Mouse (Mus musculus) adrenal gland (tissue): ENCODE measurements around the gene Tagln2.

Experiments
- intact Hi-C: fragments of 180-260 bp; cut with DNase I; formaldehyde crosslinking; loops from one replicate; pipeline ENCODE4 v1.15.1; 2025
- long read RNA-seq, 2 experiments: library from polyadenylated mRNA; unstranded; transcript quantifications; one replicate each; pipeline ENCODE4 v2.0.0; 2020; ENCODE audit warnings: borderline replicate concordance in 1 of 2; ENCODE audit not compliant: insufficient replicate concordance in 1 of 2

The Tagln2 gene
- long read RNA-seq, experiment 1, transcript Tagln2-202 (5 exons, 1,586 nt): major isoform, 42 of 51 reads
- long read RNA-seq, experiment 1, partial matches to known transcripts: 7 of 51 reads
- long read RNA-seq, experiment 1, other reads (novel, unspliced or antisense): 1 of 51 reads
- long read RNA-seq, experiment 2, transcript Tagln2-202 (5 exons, 1,586 nt): major isoform, 60 of 65 reads
- long read RNA-seq, experiment 2, partial matches to known transcripts: 5 of 65 reads
- long read RNA-seq, experiment 2, other reads (novel, unspliced or antisense): 0 of 65 reads

DNA sequence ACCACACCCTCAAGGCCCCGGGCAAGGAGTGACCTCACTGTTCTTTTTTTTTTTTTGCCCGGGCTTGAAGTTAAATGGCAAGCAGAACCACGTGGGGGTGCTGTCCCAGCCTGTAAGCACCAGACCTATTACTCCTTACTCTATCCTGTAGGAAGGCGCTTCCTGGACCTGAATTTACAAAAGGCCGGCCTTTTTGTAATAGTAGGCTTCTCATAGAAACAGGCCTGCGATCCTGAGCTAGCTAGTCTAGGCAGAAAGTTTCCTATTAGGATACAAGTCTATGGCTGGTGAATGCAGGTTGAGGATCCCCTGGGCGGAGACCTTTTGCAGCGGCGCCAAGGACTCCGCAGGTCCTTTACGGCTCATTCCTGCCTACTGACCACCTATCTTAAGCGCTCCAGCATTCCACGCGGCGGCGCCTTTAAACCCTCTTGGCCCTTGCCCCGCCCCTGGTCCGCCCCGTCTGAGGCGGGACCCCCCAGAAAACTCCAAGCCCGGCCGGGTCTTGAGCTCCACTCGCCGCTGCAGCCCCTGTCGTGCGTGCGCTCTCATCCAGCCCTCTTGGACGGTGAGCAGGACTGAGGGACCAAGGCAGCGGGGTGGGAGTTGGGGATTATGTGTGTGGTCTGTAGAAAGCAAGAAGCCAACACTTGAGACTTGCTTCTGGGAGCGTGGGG, at the start of gene Tagln2:
TSS of gene Tagln2 (plus strand) at position 283 of the 677 bp plus-strand sequence.
- intact Hi-C loops: no loop called here

DNA sequence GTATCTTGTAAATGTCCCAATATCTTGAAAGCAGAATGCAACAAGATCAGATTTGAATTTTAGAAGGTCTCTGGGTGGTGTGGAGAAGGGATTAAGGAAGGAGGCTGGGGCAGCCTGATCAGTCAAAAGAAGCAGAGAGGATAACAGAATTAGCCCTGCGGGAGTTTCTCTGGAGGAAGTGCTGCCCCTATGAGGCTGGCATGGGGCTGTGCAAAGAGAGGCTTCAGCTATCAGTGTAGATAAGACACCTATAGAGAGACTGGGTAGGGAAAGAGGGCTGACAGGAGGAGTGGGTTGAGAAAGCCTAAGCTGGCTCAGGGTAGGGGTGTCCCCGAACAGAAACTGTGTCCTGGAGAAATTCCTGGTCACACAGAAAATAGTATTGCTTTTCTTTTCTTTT, 49.6 kb upstream of the Tagln2 start:
- intact Hi-C loops: no loop called here

DNA sequence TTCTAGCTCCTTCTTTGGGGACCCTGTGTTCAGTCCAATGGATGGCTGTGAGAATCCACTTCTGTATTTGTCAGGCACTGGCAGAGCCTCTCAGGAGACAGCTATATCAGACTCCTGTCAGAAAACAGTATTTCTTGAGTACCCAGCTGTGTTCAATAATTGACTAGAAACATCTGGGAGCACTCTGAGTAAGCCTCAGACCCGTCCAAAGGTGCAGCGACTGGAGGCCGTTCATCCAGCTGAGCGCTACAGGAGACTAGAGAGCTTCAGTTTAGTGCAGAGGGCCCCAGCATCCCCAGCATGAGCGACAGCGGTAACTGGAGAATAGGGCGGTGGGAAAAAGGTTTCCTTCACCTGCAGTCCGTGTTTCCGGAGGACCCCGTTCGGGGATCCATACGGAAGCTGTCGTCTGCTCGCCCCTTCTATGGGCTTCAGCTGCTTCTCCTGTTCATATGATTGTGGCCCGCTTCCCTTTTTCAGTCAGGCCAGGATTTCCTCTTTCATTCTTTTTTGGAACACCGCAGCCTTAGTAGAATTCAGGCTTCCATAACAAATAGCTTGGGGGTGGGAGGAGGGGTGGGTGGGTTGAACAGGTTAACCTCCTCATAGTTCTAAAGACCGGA, 48.9 kb upstream of the Tagln2 start:
- intact Hi-C loops: no loop called here

DNA sequence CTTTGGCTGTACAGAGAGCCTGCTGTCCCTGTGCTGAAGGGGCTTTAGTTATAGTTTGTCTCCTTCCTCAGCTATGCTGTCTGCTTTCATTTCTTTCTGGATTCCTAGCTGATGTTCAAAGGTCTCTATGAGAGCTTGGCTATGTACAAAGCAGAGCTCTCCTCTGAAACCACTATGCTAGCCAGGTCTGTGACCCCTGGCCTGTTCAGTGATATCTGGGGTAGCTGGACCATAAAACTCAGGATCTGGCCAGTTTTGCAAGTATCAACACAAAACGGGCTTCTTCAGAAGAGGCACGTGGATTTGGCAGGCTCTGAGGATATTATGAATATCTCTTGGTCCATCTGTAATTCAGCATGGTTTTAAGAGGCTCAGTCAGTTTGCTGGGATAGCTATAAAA, 46.9 kb upstream of the Tagln2 start:
- intact Hi-C loops: no loop called here

DNA sequence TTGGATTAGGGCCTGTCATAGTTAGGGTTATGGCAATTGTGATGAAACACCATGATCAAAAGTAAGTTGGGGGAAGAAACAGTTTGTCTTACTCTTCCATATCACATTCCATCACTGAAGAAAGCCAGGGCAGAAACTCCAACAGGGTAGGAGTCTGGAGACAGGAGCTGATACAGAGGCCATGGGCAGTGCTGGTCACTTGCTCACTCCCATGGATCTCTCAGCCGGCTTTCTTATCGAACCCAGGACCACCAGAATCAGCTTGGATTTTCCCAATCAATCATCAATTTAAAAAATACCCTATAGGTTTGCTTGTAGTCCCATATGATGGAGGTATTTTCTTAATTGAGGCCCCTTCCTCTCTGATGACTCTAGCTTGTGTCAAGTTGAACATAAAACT, 46.0 kb upstream of the Tagln2 start:
- intact Hi-C loops: no loop called here

DNA sequence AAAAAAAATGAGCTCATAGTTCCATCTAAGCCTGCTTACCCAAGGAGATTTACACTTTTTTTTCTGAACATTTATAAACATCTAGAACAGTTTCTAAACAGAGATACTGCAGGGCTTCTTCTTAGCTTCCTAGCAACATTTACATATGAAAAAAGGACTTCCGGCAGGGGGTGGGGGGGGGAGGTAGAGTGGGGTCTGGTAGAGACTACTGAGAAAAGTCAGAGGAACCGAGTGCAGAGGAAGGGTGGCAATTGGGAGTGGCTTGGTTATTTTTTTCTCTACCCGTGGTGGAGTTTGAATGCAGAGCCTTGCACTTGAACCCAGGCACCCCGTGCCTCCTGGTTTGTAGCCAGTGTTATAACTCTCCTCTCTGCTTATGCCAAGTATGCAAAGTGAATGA, 44.4 kb upstream of the Tagln2 start:
- intact Hi-C loops: no loop called here

DNA sequence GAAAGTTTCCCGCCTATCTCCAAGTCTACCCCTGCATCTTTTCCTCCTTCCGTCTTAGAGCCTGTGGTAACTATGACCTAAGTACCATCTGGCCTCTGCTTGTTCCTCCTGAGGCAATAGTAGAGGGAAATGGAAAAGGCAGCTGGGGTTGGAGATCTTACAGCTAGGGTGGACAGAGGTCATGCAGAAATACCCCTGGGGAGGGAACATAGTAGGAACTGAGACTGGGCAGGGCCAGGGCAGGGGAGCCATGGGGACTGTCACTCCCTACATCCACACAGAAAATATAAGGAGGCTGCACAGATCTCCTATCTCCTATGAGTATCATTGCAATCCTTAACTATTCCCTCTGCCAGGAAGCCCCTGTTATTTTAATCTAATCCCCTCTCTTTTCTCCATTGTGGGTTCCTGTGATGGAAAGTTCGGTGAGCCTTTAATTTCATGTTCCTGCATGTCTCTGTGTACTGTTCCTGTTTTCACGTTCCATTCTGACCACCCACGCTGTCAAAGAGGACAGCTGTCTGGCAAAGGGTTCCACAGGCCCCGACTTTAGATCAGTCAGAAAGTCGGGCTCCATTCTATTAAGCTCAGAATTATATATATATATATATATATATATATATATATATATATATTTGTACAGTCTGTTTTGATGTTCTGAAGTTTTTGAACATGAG, 43.7 kb upstream of the Tagln2 start:
- intact Hi-C loops: no loop called here

DNA sequence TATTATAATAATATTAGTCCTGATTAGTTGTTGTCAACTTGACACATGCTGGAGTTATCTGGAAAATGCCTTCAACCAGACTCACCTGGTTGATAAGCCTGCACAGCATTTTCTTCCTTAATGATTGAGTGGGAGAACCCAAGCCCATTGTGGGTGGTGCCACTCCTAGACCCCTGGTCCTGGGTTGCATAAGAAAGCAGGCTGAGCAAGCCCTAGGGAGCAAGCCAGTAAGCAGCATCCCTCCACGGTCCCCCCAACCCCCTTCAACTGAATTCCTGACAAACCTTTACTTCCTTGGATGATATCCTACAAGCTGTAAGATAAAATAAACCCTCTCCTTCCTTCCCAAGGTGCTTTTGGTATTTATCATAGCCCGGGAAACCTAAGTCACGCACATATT, 42.7 kb upstream of the Tagln2 start:
- intact Hi-C loops: no loop called here

DNA sequence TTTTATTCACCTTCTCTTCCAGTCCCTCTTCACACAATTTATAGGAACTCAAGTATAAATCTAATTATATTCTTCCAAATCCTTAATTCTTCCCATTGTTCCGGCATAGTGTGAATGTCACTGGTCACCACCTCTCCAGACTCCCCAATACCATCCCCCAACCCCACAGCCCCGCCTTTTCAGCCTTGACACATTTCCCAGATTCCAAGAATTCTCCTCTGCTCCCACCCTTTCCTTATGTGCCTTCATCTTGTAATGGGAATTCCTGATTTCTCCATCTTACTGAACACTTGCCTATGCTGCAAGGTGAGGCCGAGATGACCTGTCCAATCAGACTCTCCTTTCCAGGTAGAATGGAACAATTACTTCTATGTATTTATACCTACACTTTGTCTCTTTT, 41.8 kb upstream of the Tagln2 start:
- intact Hi-C loops: no loop called here

DNA sequence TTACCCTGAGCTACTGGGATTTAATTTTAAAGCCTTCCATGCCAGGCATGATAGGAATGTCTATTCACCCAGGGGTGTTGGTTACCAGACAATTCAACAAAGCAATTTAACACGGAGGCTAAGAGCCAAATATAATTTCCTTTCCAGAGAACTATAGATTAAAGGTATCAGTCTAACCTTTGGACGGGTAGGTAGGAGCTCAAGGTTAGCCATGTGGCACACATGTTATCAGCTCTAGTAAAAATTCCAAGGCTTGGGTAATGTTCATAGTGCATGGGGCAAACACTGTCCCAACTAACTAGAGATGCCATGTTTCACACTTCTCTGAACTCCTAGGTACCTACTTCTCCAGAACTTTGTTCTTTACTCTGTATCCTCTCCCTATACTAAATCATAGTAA, 38.2 kb upstream of the Tagln2 start:
- intact Hi-C loops: no loop called here

DNA sequence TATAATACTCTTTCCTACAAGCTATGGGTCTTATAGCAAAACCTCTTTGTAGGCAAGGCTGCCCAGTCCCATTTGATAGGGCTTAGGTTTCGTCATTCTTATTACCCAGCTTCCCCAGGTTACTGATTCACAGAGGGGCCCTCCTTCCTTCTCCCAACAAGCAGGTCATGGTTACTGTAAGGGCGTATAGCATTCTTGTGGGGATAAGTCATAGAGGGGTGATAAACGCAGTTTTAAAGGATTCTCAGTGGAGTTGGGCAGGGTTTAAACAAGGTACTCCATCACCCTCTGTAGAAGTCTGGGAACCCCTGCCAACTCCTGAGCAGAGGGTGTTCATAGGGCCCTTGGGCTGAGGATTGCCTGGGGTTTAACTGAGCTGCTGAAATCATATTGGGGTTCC, 37.3 kb upstream of the Tagln2 start:
- intact Hi-C loops: no loop called here

DNA sequence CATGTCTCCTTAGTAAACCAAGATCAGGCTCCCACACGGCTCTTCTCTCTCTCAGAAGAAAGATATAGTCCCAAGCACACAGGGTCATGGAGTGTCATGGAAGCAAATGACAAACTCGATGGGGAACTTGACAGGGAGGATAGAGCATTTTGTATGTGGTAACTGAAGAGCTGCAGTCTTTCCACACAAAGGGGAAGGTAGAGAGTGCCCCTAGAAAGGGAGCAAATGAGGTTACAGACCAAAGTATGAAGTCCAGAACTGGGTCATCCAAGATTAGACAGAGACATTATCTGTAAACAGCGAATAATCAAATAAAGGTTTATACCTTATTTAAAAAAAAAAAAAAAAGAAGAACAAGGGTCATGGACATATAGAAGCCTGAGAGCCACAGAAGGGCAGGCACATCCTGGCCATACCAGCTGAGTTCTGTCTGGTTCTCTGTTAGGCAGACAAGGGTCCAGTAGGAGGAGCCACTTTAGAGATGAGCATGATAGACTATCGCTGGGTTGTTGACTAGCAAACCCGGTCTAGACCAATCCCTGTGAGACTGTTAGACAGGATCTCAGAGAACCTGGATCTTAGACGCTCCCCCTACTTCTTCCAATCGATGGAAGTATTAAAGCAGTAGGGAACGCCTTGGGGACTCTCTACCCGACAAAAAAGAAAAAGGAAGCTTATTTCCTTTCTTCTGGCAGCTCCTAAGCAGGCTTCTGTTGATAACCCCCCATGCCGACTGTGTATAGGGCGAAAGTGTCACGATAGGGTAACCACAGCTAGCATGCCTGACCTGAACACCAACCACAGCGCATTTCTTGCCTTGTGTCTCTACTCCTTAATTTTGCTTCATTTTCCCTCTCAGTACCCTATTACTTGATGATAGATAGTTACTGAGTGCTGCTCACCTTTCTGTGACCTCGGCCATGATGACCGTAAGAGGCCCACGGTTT, 36.2 kb upstream of the Tagln2 start:
- intact Hi-C loops: no loop called here

DNA sequence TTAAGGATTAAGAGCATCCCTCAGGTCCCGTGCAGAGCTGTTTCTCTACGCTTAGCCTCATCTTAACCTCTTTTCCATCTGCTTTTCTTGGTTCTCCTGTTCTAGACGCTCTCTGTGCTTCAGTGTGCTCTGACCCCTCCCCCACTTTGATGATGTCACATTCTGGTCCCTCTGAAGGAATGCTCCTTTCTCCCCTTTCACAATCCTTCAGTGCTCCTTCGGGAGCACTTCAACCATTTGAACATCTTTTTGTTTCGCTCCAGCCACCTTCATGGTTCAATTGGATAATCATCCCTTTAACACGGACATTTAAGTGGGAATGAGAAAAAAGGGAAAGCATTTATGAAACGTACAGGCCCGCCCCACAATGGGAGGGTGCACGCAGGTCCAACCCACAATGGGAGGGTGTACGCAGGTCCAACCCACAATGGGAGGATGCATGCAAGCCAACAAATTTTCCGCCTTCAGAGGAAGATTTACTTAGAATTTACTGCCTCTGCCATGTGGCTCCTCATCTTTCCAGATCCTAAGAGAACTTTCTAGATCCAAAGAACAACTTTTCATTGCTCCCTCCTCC, 31.5 kb upstream of the Tagln2 start:
- intact Hi-C loops: no loop called here

DNA sequence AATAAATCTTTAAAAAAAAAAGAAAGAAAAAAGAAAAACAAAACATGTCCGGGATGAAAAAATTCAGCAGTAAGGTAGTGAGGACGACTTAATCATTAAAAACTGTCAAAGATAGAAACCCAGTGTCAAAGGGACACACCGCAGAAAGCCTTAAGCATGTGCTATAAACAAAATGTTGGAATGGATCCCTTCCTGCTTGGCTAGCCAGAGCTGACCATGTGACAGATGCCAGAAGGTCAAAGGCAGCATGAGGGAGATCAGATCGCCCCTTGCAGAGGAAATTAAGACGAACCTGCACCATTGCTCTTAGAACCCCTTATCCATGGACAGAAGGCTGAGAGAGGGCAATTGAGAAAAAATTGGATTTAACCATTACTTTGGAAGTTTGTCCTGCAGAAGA, 30.5 kb upstream of the Tagln2 start:
- intact Hi-C loops: no loop called here

DNA sequence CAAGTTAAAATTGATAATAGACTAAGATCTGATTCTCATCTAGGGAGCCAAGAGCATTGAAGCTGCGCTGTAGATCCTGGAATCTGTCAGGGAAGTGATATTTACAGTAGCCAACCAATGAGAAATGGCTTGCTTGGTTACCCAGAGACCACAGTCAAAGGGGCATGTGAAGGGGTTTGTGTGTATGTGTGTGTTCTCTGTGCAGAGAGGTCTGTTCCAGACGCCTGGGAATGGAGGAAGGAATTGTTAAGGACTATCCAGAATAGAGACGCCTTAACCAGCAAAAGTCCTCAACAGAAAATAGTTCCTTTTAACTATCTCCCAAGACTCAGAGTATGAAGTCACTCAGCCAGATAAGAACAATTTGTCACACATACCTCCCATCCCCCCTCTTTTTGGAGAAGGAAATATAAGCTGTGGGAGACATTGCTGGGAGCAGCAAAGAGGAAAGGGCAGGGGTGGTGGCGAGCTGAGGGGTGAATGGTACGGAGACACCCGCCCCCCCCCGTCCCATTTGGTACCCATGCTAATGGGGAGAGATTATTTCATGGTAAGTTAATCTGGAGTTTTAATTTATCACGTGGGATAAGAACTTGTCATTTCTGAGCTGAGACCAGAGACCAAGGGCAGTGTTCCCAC, 29.9 kb upstream of the Tagln2 start:
- intact Hi-C loops: no loop called here

DNA sequence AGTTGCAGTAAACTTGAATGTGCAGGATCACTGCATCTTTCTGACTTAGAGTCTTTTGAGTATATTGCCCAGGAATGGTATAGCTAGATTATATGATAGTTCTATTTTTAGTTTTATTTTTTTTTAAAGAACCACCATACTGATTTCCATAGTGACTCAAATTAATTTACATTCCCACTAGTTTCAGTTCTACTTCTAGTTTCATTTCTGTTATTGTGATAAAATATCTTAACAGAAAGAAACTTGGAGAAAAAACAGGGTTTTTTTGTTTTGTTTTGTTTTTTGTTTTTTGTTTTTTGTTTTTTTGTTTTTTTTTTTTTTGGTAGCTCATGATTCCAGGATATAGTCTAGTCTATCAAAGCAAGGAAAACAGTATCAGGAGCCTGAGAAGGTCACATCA, 26.9 kb upstream of the Tagln2 start:
- intact Hi-C loops: no loop called here

DNA sequence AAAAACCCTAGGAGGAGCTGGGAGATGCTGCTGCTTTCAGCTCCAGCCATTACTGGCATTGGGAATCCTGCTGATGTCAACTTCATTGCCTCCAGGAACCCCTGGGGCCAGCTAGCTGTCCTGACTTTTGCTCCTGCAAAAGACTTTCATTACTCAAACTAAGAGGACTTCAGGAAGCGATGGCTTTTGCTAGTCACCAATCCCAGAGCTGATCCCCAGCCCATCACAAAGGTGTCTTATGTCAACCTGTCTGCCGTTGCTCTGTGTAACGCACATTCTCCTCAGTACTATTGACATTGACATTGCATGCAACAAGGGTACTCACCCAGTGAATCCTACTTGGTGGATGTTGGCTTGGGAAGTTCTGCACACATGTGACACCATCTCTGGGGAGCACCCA, 25.7 kb upstream of the Tagln2 start:
- intact Hi-C loops: no loop called here

DNA sequence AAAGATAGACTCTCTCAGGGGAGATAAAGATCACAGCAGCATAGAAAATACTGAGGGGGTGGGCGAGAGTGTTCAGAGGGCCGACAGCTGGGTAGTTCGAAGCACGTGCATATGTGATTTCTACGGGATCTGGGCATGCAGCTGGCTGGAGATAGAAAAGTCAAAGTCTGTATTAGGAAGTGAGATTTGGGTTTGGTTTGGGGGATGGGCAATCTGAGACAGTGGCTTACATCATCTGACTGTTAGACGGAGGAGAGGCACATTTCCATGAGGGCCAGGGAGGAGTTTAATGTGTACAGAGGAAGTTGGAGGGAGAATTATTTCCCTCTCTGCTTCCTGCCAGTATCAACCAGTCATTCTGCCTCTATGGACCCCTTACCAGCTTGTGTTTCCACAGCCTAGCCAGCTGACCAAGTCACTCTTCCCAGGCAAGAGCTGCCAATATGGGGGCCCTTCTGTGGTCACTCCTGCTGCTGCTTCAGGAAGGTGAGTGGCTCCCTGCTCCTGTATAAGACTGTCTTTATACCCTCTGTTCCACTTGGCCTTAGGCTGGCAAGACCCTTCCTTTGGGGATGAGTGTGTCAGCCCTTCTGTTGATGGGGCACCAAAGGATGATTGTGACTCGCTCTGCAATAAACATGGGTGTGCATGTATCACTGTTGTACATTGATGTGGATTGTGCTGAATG, 24.6 kb upstream of the Tagln2 start, which contains the start of gene Slamf9:
TSS of gene Slamf9 (plus strand) at position 305 of the 688 bp plus-strand sequence.
- intact Hi-C loops: no loop called here

DNA sequence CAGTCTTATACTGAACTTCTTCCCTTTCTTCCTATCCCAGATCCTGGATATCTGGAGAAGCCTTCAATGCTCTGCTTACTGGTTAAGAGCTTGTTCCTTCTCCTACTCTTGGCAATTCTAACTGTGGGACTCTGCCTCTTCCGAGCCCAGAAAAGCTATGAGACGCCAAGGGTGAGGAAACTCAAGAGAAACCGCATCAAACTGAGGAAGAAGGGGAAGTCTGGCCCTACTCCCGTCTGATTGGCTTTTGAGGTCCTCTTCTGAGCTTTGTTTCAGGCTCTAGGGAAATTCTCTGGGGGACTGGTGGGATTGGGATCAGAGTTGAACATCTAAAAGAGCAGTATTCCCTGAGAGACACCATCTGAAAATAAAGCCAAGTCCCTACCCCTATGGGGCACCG, 21.8 kb upstream of the Tagln2 start:
- intact Hi-C loops: no loop called here

DNA sequence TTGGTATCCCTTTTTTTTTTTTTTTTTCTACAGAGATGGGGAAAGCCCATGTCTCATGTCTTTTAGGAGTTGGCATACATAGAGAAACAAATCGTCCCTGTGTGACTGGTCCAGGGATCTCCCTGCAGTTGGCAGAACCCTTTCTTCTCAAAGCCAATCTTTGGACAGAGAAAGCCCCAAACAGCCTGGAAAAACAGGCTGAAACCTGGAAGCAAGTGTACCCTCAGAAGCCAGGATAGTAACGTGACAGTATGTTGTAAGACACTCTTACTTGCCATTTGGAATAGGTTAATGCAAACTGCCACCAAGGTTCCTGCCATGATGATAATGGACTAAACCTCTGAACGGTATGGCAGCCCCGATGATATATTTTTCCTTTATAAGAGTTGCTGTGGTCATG, 19.5 kb upstream of the Tagln2 start:
- intact Hi-C loops: no loop called here
